Mouse (Mus musculus) Patski (cell line): ENCODE measurements around the gene Plcd3. TPM values are rescaled to one million over a fixed set of nuclear protein-coding genes. Genes with fewer than 3 reads are reported as not detected.

Experiments
- ATAC-seq: fragments of 100-300 bp; one replicate; pipeline ENCODE4 v1.8.0; 2021
- CTCF ChIA-PET: fragments of 350-600 bp; sonication (Branson Sonifier 250); formaldehyde crosslinking; loops from one replicate; lab custom pipeline; 2022; ENCODE audit warnings: inconsistent platforms; lab: Charles Lee
- POLR2A ChIA-PET: fragments of 350-600 bp; sonication (Branson Sonifier 250); formaldehyde crosslinking; loops from one replicate; lab custom pipeline; 2022; ENCODE audit warnings: antibody characterized with exemption, inconsistent platforms; lab: Charles Lee
- DNase-seq: peaks from one replicate; pipeline ENCODE4 v3.0.0-alpha.2; 2011; ENCODE audit warnings: low read depth, low spot score
- H3K27me3 ChIP-seq: fragments of 371-371 bp; one replicate; pipeline ENCODE4 v1.5.1; 2021
- CTCF ChIP-seq: fragments of 100-300 bp; IDR thresholded peaks from one replicate; pipeline ENCODE4 v1.5.1; 2021
- in situ Hi-C: fragments of 300-500 bp; cut with MboI; formaldehyde crosslinking; loops from 3 replicates; pipeline ENCODE4 v1.11.1; 2018; ENCODE audit warnings: low pct_unique_long_range_greater_than_20kb, mixed read lengths
- polyA plus RNA-seq: library from polyadenylated mRNA; unstranded; gene quantifications from one replicate; pipeline ENCODE4 v1.2.3, GENCODE M21; 2021

The Plcd3 gene
- polyA plus RNA-seq, 1 experiment from 2014 or later = 56.1 TPM

DNA sequence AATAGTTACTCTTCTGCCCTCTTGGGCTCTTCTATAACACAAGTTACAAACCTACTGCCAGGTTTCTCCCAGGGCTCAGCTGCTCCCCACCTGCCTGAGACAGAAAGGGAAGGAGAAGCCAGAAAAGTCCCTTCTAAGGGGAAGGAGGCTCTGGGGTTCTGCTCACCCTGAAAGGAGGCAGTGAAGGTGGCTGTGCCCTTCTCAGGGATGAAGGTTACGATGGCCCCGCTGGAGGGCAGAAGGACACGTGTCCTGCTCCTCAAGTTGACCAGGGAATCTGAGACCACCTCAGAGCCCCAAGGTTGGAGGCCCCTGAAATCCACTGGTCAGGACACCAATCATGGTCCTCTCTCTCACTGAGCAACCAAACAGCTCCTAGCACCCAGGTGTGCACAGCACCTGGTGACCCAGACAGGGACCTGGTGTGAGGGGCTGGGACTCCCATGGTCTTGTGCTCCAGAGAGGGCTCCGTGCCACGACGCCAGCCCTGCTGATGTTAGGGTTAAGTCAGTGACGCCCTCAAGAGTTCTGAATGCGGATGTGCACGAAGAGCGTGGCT lies 31.1 kb downstream of the Plcd3 start:
- ChIA-PET POLR2A (no interaction called here), CTCF (no interaction called here)
- no peak for TF ChIP-seq CTCF
- in situ Hi-C loops = no loop called here
- ATAC-seq (no peak), DNase-seq (no peak)
- no peaks in the 10 kb centered on the region for H3K27me3 ChIP-seq

DNA sequence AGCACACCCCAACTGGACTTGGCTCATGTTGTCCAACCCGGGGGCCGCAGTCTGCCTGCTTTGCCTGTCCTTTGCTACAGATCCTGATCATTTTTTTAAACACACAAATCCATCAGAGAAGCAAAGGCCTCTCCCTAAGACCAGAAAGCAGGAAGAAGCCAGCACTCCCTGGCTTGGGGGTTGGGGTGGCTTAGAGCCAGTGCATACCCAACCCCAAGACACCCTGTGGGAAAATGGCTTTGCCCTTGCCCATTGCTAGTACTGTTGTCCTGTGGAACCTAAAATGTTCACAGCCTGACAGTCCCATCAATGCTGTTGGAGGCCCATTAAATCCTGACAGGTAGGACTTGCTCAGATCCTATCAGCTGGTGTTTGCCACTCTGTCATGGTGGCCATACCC lies 31.7 kb downstream of the Plcd3 start:
- ATAC-seq = no peak
- ChIA-PET POLR2A (interaction anchor here (0.7 kb wide), 1 partner anchor 41 kb away, joined by 3 read pairs; the partner anchor contains the start of gene Dcakd), CTCF (interaction anchor here (1.1 kb wide), 1 partner anchor 33 kb away, joined by 3 read pairs; no protein-coding TSS in a partner anchor)
- TF ChIP-seq CTCF = no peak
- DNase-seq = no peak
- no peaks in the 10 kb centered on the region for H3K27me3 ChIP-seq
- in situ Hi-C loops = no loop called here

DNA sequence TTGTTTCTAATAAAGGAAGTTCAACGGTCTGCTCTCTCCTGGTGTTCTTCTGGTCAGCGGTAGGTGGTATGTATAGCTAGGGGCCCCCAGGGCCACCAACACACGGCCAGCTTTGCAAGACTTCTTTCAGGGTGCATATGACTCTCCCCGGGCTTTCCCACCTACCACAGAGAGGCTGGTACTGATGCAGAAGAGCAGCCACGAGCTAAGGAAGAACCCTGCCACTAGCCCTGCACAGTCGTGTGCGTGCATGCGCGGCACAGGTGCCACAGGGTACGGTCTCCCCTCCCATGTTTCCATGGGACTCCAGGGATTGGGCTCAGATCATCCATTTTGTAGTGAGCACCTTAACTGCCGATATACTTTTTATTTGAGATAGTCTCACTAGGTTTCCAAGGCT lies 32.6 kb downstream of the Plcd3 start:
- in situ Hi-C loops = no loop called here
- POLR2A ChIA-PET = interaction anchor here (0.7 to 1.3 kb wide), 3 partner anchors 10 to 41 kb away, joined by 3 to 5 read pairs (median 3); partner anchors contain the start of gene Dcakd

DNA sequence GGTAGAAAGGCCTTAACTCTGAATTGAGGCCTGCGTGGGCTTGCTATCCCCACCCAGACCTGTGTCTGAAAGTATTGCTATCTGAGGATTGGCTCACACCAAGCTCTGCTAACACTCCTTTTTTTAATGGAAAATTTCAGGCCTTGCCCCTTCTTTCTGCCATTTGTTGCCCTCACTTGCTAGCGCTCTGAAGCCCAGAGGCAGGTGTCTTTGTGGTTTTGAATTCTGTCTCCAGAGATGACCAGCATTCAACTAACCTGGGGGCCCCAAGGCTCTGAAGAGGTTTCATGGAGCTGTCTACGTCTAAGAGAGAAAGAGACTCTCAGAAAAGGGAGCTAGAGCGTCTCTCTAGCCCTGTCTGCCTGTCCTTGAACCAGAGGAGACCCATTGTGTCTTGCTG lies 33.2 kb downstream of the Plcd3 start:
- TF ChIP-seq CTCF = no peak
- no peak for ATAC-seq
- no peaks in the 10 kb centered on the region for H3K27me3 ChIP-seq
- in situ Hi-C loops = no loop called here
- ChIA-PET POLR2A (interaction anchor here (0.7 to 1.3 kb wide), 3 partner anchors 9 to 26 kb away, joined by 3 to 5 read pairs (median 3); no protein-coding TSS in a partner anchor), CTCF (interaction anchor here (1.2 to 1.9 kb wide), 2 partner anchors 14 to 34 kb away, joined by 3 to 5 read pairs; no protein-coding TSS in a partner anchor)
- no peak for DNase-seq

More for the DNA sequence above, 32.6 kb downstream of the Plcd3 start:
- no peaks in the 10 kb centered on the region for H3K27me3 ChIP-seq
- CTCF ChIA-PET = interaction anchor here (1.1 to 1.9 kb wide), 2 partner anchors 15 to 34 kb away, joined by 3 to 5 read pairs (median 3); no protein-coding TSS in a partner anchor
- ATAC-seq (no peak), DNase-seq (no peak)
- TF ChIP-seq CTCF = no peak

DNA sequence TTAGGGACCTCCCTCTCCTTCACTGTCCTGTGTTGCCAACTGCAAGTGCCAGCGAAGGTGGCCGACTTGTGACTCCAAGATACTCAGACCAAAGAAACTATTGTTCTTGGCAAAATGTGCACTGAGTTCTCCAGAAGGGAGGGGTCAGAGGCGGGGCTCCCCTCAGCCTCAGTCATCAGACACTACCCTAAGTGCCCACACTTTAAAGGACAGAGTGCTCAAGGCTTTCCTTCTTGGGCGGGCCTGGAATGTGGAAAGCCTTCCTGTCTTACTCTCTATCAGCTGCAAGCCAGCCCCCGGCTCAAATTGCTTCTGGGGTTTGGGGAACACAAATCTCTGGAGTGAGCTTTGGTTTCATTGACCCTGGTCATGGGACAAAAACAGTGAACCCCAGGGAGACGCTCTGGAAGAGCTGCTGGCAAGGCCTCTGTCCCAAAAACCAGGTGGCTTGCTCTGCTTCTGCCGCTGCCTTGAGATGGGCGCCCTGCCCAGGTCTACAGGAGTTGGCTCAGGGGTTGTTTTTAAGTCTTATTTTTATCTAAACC lies 33.9 kb downstream of the Plcd3 start:
- ATAC-seq = peak; percentile 8
- DNase-seq = no peak
- H3K27me3 ChIP-seq = no peaks in the 10 kb centered on the region
- CTCF ChIA-PET = interaction anchor here (1.2 to 1.9 kb wide), 2 partner anchors 14 to 35 kb away, joined by 3 to 5 read pairs; no protein-coding TSS in a partner anchor
- in situ Hi-C loops = no loop called here
- no peak for TF ChIP-seq CTCF
- POLR2A ChIA-PET = interaction anchor here (0.7 to 1.3 kb wide), 2 partner anchors 8 to 12 kb away, joined by 3 to 5 read pairs; no protein-coding TSS in a partner anchor

DNA sequence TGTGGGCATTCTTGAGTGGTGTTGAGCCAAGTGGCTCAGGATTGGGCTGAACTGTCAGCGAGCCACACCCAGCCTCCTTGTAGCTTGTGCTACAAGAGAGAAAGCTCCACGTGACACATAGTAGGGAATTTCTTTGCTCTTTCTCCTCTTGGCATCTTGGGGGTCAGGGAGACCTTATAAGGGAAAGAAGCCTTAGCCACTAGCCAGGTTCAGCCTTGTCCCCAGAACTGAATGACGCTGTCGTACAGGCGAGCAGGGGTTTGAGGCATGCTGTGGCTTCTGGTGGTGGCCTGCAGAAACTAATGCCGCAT lies 34.5 kb downstream of the Plcd3 start:
- ChIA-PET CTCF (no interaction called here), POLR2A (no interaction called here)
- ATAC-seq = no peak

DNA sequence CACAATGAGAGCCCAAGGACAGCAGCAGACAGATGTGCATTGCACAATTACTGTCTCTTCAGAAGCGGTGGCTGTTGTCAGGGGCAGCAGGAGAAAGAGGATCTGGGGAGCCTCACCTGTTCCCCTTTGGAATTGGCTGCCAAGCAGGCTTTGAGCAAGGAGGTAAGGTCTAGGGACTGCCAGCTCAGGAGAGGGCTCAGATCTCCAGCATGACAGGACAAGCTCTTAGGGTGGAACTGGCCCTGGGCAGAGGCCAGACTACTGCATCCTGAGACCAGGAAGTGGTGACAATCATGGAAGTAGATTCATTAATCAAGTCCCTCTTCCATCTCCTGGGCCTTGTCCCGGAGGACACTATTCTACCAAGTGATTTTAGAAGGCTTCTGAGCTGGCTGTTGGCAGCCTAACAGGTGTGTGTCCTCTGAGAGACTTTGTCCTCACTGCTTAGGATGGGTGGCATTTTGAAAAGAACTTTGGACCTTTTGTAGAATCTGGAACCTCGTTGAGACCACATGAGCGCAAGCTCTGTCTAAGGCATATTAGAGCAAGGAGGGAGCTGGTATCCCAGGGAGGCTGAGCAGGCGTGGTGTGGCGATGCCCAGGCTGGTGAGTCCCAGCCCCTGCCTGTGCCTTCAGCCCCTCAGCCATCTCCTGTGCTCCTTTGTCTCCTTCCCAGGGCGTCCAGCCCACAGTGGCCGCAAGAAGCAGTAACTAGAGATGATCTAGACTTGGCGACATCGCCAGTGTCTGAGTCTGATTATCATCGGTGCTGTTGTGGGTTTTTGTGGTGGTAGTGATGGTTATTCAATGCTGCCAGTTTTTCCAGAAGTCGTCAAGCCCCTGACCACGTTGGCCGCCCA lies 35.0 kb downstream of the Plcd3 start:
- in situ Hi-C loops = no loop called here
- DNase-seq = no peak

More for the DNA sequence above, 34.5 kb downstream of the Plcd3 start:
- H3K27me3 ChIP-seq = no peaks in the 10 kb centered on the region
- no peak for TF ChIP-seq CTCF
- no peak for DNase-seq
- in situ Hi-C loops = no loop called here

DNA sequence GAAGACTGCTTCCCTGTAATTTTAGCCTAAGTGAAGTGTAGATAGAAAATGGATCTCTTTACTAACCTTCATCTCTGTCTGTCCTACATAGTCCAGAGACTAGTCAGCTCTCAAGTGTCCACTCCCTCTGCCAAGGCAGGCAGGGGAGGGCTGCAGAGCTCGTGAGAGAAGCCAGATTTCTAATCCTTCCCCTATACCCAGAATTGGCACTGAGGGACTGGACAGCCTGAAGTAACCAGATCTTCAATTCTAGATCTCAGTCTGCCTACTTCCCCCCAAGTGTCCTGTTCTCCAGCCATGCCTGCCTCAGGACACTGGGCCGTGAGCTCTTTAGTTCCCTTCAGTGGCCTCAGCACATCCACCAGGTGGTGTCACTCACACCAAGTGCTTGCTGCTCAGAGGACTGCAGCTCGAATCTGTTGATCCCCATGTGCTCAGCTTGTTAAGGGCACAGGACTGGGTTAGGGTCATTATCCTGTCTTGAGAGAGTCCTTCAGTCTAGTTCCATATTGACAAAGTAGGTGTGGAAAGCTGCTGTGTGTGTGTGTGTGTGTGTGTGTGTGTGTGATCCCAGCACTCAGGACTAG lies 42.9 kb downstream of the Plcd3 start:
- ATAC-seq (no peak), DNase-seq (no peak)
- CTCF ChIA-PET = interaction anchor here (1.1 kb wide), 1 partner anchor 15 kb away, joined by 3 read pairs; no protein-coding TSS in a partner anchor
- in situ Hi-C loops = no loop called here
- TF ChIP-seq CTCF = no peak
- POLR2A ChIA-PET = no interaction called here
- no peaks in the 10 kb centered on the region for H3K27me3 ChIP-seq

More for the DNA sequence above, 35.0 kb downstream of the Plcd3 start:
- CTCF ChIA-PET = no interaction called here
- no peak for ATAC-seq
- no peaks in the 10 kb centered on the region for H3K27me3 ChIP-seq
- no peak for TF ChIP-seq CTCF
- POLR2A ChIA-PET = no interaction called here

DNA sequence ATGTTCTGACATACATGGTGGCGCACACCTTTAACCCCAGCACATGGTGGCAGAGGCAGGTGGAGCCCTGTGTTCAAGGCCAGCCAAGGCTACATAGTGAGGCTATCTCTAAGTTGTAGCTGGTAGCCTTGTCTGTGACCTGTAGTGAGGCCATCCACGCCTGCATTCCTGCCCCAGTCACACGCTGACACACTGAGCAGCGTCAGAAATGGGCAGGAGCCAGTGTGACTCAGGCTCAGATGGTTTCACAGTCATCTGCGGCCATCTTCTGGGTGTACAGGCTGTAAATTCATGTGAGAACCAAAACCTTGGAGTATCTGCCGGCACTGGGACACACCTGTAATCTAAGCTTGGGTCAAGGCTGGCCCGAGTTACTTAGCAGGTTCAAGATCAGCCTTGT lies 44.8 kb downstream of the Plcd3 start:
- no peak for ATAC-seq
- ChIA-PET POLR2A (interaction anchor here (1.5 kb wide), 1 partner anchor 48 kb away, joined by 3 read pairs; no protein-coding TSS in a partner anchor), CTCF (no interaction called here)
- no peaks in the 10 kb centered on the region for H3K27me3 ChIP-seq
- no peak for DNase-seq
- TF ChIP-seq CTCF = no peak
- in situ Hi-C loops = no loop called here

DNA sequence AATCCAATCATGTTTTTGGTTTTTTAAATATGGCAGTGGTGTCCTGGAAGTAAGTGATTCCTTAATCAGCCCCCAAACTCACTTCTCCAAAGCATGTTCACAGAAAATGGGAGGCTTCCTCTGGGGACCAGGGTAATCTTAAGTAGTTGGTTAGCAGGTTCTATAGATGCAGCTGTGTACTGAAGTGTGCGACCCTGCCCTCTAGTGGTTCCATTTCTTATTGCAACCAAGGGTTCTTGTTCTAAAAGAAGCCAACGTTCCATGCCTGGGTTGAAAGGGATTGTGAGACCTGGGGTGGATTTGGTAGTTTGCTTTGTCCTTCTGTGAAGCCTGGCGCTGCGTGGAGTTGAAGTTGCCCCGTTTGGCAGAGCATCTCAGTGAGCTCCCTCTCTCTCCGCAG lies 46.7 kb downstream of the Plcd3 start:
- ATAC-seq (no peak), DNase-seq (no peak)
- POLR2A ChIA-PET = interaction anchor here (1.0 to 1.1 kb wide), 2 partner anchors 100 to 104 kb away, joined by 3 to 4 read pairs; no protein-coding TSS in a partner anchor
- peak; percentile 84 for TF ChIP-seq CTCF
- CTCF ChIA-PET = interaction anchor here (1.0 to 3.1 kb wide), 9 partner anchors 8 to 158 kb away, joined by 3 to 9 read pairs (median 4); no protein-coding TSS in a partner anchor
- no peaks in the 10 kb centered on the region for H3K27me3 ChIP-seq
- in situ Hi-C loops = loop anchor here (5.0 kb wide), 1 partner anchor 157 kb away; no protein-coding TSS in a partner anchor
